In the genomic region with DNA sequence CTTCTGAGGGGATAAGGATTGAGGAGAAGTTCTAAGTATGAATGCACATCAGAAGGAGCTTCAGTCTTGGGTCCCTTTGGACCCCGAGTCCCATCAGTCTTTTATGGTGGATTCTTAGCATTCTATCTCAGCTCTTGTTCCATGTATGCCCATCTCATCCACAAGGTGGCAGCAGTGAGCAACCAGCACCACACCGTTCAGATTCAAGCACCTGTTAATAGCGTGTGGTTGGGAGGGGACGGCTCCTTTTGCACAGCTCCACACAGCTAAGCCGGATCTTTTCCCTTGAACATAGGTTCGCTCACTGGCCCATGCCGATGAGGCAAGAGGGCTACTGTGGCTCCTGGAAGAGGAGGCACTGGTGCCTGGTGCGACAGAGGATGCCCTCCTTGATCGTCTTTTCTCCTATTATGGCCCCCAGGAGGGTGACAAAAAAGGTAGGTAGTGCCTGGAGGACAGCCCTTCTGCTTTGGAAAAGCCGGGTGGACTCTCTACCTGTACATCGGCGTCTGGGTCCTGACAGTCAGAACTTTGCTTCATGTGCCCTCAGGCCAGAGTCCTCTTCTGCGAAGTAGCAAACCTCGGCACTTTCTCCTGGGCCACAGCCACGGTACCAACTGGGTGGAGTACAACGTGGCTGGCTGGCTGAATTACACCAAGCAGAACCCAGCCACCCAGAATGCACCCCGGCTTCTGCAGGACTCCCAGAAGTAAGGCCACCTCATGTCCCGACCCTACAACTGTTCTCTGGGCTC, we compare ENCODE assay signal across 9 mouse cellular contexts. TPM values are rescaled to one million over a fixed set of nuclear protein-coding genes. Genes with fewer than 3 reads are reported as not detected.
DNase-seq lines count a peak whose midpoint lies in the region; ATAC-seq and TF ChIP-seq lines count a peak whose summit lies in the region.
"Had no signal": no experiment of that assay in that cellular context is flagged by ENCODE, and none has a peak within 500 bp of the region (broad histone marks: within the 10 kb centered on the region; RNA-seq: fewer than 3 reads in every experiment).

No protein-coding gene starts in this region.

- H3K36me3 ChIP-seq in ES-Bruce4 (ENCODE audit: control insufficient read depth, insufficient read depth, low read length, poor library complexity, severe bottlenecking), result peaks cover 15% of the 10 kb centered on the region; the same call in 1 of the 2 replicates
- H3K36me3 ChIP-seq in embryonic facial prominence, embryonic 11.5 days (replicated peaks; ENCODE audit: control insufficient read depth, insufficient read depth, low read depth, low read length), result peaks cover 2% of the 10 kb centered on the region

- TF ChIP-seq POLR2A in ES-Bruce4 (IDR thresholded peaks at IDR 0.05; ENCODE audit: insufficient read depth, low read length), result no peak

- no peaks in the 10 kb centered on the region for H3K4me1 ChIP-seq in ES-Bruce4 (ENCODE audit: control insufficient read depth, insufficient read depth, low read length)
- H3K4me1 ChIP-seq in embryonic facial prominence, embryonic 11.5 days (ENCODE audit: control insufficient read depth, insufficient read depth, low read length), result no peaks in the 10 kb centered on the region

- H3K4me3 ChIP-seq in ES-Bruce4 (ENCODE audit: low read depth, low read length), result no peak overlapping the region
- no peak overlapping the region for H3K4me3 ChIP-seq in embryonic facial prominence, embryonic 11.5 days (ENCODE audit: low read depth, low read length)
- H3K4me3 ChIP-seq: heart, embryonic 15.5 days had no signal

- no peaks in the 10 kb centered on the region for H3K27me3 ChIP-seq in ES-Bruce4 (ENCODE audit: control insufficient read depth, insufficient read depth, low read length, poor library complexity, severe bottlenecking)
- no peaks in the 10 kb centered on the region for H3K27me3 ChIP-seq in embryonic facial prominence, embryonic 11.5 days (ENCODE audit: control insufficient read depth, insufficient read depth, low read length)
- H3K27me3 ChIP-seq: heart, embryonic 15.5 days had no signal

- H3K9ac ChIP-seq in ES-Bruce4 (ENCODE audit: low read depth, poor library complexity, severe bottlenecking), result no peak overlapping the region
- no peak overlapping the region for H3K9ac ChIP-seq in embryonic facial prominence, embryonic 11.5 days (replicated peaks; ENCODE audit: low read length)
- H3K9ac ChIP-seq: heart, embryonic 15.5 days had no signal

- ATAC-seq in embryonic facial prominence, embryonic 11.5 days (replicated peaks; ENCODE audit: insufficient number of reproducible peaks, low FRiP score, low TSS enrichment, low read depth), result peak; percentile 45
- peak; percentile 43 to 61; a peak in 2 of 4 replicates for ATAC-seq in hematopoietic stem cell, adult 5-6 weeks (replicated peaks in 1 of 2; ENCODE audit: insufficient read depth in 1 of 2, low FRiP score in 2 of 2, low TSS enrichment in 1 of 2, low read depth in 1 of 2, poor library complexity in 2 of 2, severe bottlenecking in 2 of 2)

- DNase-seq in adrenal gland, postnatal 36 days, result peak; percentile 69 to 79
- DNase-seq in embryonic facial prominence, embryonic 11.5 days (ENCODE audit: low spot score), result peak; percentile 82
- DNase-seq in layer of hippocampus, adult 9-10 months (ENCODE audit: low spot score), result peak; percentile 82
- peak; percentile 53 to 78 for DNase-seq in lung, postnatal 4 days
- DNase-seq in right cerebral cortex, adult 2 months (ENCODE audit: low spot score in 2 of 2), result peak; percentile 86 to 90
- DNase-seq in yolk sac, embryonic 10.5 days (ENCODE audit: low spot score), result peak; percentile 61

- no peak overlapping the region for H3K27ac ChIP-seq in ES-Bruce4 (ENCODE audit: insufficient read depth, low read length)
- no peak overlapping the region for H3K27ac ChIP-seq in embryonic facial prominence, embryonic 11.5 days (replicated peaks; ENCODE audit: low read depth, low read length)
- H3K27ac ChIP-seq: heart, embryonic 15.5 days had no signal

- TF ChIP-seq EP300 in ES-Bruce4 (IDR thresholded peaks at IDR 0.05; ENCODE audit: insufficient read depth, low read depth, low read length), result no peak

- TF ChIP-seq CTCF in ES-Bruce4 (IDR thresholded peaks at IDR 0.05; ENCODE audit: low read depth, low read length), result peak; percentile 94

- WGBS in embryonic facial prominence, embryonic 11.5 days, result 54% methylated on average over 18 of the region's 18 CpGs

- no peaks in the 10 kb centered on the region for H3K9me3 ChIP-seq in ES-Bruce4 (replicated peaks; ENCODE audit: control insufficient read depth, insufficient read depth, low read length, poor library complexity, severe bottlenecking)
- H3K9me3 ChIP-seq in embryonic facial prominence, embryonic 11.5 days (replicated peaks; ENCODE audit: control insufficient read depth, low read length), result no peaks in the 10 kb centered on the region
- H3K9me3 ChIP-seq: heart, embryonic 15.5 days had no signal

- no peak overlapping the region for H3K4me2 ChIP-seq in embryonic facial prominence, embryonic 11.5 days (ENCODE audit: low read depth, low read length)
- H3K4me2 ChIP-seq: heart, embryonic 15.5 days had no signal

RNA-seq across cellular contexts. Expression of a gene that starts 39.9 kb away (rescaled TPM):
- not detected in 2 replicates for polyA plus RNA-seq in ES-Bruce4 (2011; ENCODE audit: insufficient read depth, insufficient read length, low read depth, missing spikeins)
- total RNA-seq in adrenal gland, postnatal 36 days (2021), result not detected
- polyA plus RNA-seq in embryonic facial prominence, embryonic 11.5 days (2014; fragmentation: Nextera tagmentation; extraction: Ambion mirVana), result 0.35 and 0.49 TPM in 2 replicates
- total RNA-seq in hematopoietic stem cell, adult 5-6 weeks (2017), result not detected in 2 replicates
